Mouse (Mus musculus): ENCODE results near the gene Gm30083.

GRCm38 (mm10) chr14:33972679-33973078 is 42.3 kb downstream of the Gm30083 start:
- TF ChIP-seq GATA1 (IDR thresholded peaks at IDR 0.05; ENCODE audit: borderline replicate concordance, low read length) (no peak), FLI1 (IDR thresholded peaks at IDR 0.05; ENCODE audit: low read length) (no peak)
